Mouse (Mus musculus) spleen, postnatal 4 days (tissue): ENCODE results near the gene Pde4a.
"Not testable (repeated sequence)": the region's sequence is repeated elsewhere in the genome, so short reads cannot be mapped to it uniquely, and the experiment has no call there.

Experiments
- DNase-seq, 2 experiments: peaks; one replicate each; pipeline ENCODE4 v3.0.0; 2022; ENCODE audit warnings: low spot score in 2 of 2

The Pde4a gene

GRCm38 (mm10) chr9:21244428-21245112 is 79.1 kb downstream of the Pde4a start:
- peak in 1 of 2 experiments; percentile 75 for DNase-seq

- DNase-seq, result no peak
Observed at GRCm38 (mm10) chr9:21245113-21245487, 79.6 kb downstream of the Pde4a start.

DNA sequence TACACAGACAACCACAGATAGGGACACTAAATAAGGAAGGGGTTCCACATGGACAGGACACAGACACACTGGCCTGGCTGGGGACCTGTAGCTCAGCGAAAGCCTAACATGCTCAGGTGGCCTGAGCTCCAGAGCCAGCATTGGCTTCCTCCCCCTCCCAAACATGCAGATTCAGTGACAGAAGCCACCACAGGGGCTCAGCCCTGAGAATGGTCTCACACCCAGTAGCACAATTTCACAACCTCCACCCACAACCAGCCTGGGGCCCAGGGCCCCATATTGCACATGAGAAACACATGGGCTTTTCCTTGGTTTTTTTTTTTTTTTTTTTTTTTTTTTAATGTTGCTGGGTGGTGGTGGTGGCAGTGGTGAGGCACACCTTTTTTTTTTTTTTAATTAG is 80.8 kb downstream of the Pde4a start:
- DNase-seq, result no peak

DNA sequence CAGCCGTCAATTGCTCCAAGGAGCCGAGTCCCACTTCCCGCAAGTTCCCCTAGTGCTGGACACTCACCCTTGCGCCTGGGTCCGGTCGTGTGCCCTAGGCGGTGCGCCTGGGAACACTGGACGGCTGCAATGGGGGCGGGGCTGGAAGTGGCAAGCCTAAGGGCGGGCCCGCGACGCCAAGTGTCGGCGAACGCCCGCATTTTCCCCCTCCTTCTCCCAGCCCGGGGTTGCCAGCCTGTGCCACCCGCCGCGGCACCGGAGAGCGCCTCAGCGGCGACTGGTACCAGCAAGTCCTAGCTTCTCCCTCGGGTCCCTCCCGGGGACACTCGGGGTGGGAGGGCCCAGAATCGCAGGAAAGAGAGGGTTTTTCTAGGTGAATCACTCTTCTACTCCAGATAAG is 82.8 kb downstream of the Pde4a start, which contains the start of gene S1pr5:
S1pr5 (minus strand) TSS at position 118 of the 400 bp plus-strand sequence.
- DNase-seq, result peak in 1 of 2 experiments; percentile 67

GRCm38 (mm10) chr9:21249629-21250508 is 84.4 kb downstream of the Pde4a start:
- no peak for DNase-seq

DNA sequence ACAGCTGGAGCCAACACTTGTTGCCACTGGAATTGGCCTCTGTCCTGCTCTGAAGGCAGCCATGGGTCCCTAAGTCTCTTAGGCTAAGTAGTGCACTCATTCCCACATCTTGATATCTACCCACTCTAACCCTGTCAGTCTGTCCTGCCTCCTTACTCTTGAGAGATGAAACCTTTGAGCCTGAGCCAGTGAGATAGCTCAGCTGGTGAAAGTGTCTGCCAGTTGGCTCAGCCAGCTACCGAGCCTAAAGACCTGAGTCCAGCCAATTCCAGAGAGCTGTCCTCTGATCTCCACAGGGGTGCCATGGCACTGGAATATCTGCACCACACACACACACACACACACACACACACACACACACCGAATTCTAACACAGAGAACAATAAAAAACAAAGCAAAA is 85.0 kb downstream of the Pde4a start:
- no peak for DNase-seq

DNA sequence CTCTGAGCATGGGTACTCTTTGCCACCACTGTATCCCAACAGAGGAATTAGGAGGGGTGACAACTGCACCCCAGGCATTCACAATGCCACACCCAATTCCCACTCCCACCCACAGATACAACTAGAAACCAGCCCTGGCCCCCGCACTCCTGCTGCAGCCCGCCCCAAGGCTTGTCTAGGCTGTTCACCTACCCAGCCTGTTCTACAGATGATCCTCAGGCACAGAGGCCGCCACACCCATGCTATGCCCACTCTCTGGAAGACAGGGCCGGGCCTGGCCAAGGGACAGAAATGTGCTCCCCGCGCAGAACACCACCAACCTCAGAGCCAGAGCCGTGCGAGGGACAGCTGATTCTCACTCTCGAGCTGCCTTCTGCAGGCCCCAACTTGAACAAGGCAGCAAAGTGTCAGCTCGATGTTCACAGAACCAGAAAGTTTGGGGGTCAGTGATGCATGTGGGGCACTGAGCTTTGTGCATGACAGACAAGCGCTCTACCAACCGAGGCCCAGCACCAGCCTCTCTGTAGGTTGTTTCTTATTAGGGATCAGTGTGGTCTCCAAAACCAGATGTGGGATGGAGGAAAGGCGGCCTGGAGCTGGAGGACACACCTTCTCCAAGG is 85.7 kb downstream of the Pde4a start:
- DNase-seq, result no peak

GRCm38 (mm10) chr9:21254690-21255089 is 89.2 kb downstream of the Pde4a start:
- no peak for DNase-seq

GRCm38 (mm10) chr9:21256349-21256748 is 90.8 kb downstream of the Pde4a start:
- DNase-seq, result not testable (repeated sequence)

GRCm38 (mm10) chr9:21260491-21261040 is 95.1 kb downstream of the Pde4a start:
- DNase-seq, result no peak

DNA sequence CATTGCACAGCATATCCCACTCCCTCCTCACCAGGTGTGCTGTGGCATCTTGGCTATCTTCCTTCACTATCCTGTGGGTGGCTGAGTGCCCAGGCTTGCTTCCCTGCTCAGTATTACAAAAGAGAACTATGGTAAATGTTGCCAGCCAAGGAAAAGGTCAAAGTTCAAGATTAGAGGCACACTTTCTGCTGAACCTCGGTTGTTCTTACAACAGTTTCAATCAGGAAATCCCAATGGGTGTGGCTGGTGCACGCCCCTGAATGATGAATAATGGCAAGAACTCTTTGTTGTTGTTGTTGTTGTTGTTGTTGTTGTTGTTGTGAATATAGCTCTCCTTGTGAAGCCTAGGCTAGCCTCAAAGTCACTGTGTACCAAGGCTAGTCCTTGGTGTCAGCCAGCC is 96.3 kb downstream of the Pde4a start:
- DNase-seq, result no peak
